Mouse (Mus musculus): Measurements from ENCODE around the gene Vamp5.

DNA sequence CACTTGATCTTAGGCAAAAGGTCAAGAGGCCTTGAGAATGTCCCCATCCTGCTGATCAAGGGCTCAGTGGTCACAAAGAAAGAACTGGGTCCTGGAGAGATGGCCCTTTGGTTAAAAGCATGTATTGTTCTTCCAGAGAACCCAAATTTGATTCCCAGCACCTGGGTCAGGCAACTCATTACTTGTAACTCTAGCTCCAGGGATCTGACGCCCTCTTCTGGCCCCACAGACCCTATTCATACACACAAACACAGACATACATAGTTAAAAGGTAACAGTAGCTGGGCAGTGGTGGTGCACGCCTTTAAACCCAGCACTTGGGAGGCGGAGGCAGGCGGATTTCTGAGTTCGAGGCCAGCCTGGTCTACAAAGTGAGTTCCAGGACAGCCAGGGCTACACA is 12.1 kb upstream of the Vamp5 start:
- TF ChIP-seq CTCF (IDR thresholded peaks at IDR 0.05): no peak
- no peak for TF ChIP-seq EP300 (IDR thresholded peaks at IDR 0.05)
